Mouse (Mus musculus): ENCODE results near the gene Map3k13.
"Not testable (repeated sequence)": the region's sequence is repeated elsewhere in the genome, so short reads cannot be mapped to it uniquely, and the experiment has no call there.

Map3k13 gene

GRCm38 (mm10) chr16:21793875-21794696 is at the start of gene Map3k13:
TSS of gene Map3k13 (plus strand) at chr16:21794346.
- peak; percentile 97 for DNase-seq

GRCm38 (mm10) chr16:21758447-21758846 is 35.7 kb upstream of the Map3k13 start:
- no peak for DNase-seq

GRCm38 (mm10) chr16:21768255-21768654 is 25.9 kb upstream of the Map3k13 start:
- no peak for DNase-seq

- peak; percentile 27 for DNase-seq
These were observed 24.5 kb upstream of the Map3k13 start for GRCm38 (mm10) chr16:21769667-21770066.

GRCm38 (mm10) chr16:21774725-21775124 is 19.4 kb upstream of the Map3k13 start:
- DNase-seq = no peak

- peak; percentile 26 for DNase-seq
These were observed 15.8 kb upstream of the Map3k13 start for GRCm38 (mm10) chr16:21778293-21778866.

GRCm38 (mm10) chr16:21779149-21779548 is 15.0 kb upstream of the Map3k13 start:
- DNase-seq = no peak

GRCm38 (mm10) chr16:21781277-21781676 is 12.9 kb upstream of the Map3k13 start:
- DNase-seq = no peak

- no peak for DNase-seq
These were observed 12.3 kb upstream of the Map3k13 start for GRCm38 (mm10) chr16:21781895-21782294.

- no peak for DNase-seq
These were observed 11.3 kb upstream of the Map3k13 start for GRCm38 (mm10) chr16:21782807-21783206.

- DNase-seq = no peak
These were observed 9.1 kb upstream of the Map3k13 start for GRCm38 (mm10) chr16:21785000-21785399.

- DNase-seq = no peak
These were observed 7.8 kb upstream of the Map3k13 start for GRCm38 (mm10) chr16:21786317-21786716.

- peak; percentile 64 for DNase-seq
These were observed 6.4 kb upstream of the Map3k13 start, which contains the start of gene Ehhadh for GRCm38 (mm10) chr16:21787516-21788353. TSS of gene Ehhadh (minus strand) at chr16:21787807.

GRCm38 (mm10) chr16:21788581-21788980 is 5.6 kb upstream of the Map3k13 start:
- no peak for DNase-seq

GRCm38 (mm10) chr16:21789180-21789579 is 5.0 kb upstream of the Map3k13 start:
- DNase-seq = no peak

- DNase-seq = no peak
These were observed 3.7 kb upstream of the Map3k13 start for GRCm38 (mm10) chr16:21790469-21790868.

- DNase-seq = no peak
These were observed 2.4 kb upstream of the Map3k13 start for GRCm38 (mm10) chr16:21791779-21792178.

- not testable (repeated sequence) for DNase-seq
These were observed 901 bp upstream of the Map3k13 start for GRCm38 (mm10) chr16:21793080-21793810.

- DNase-seq = no peak
These were observed 525 bp downstream of the Map3k13 start for GRCm38 (mm10) chr16:21794697-21795045.

- DNase-seq = no peak
These were observed 925 bp downstream of the Map3k13 start for GRCm38 (mm10) chr16:21795071-21795470.

GRCm38 (mm10) chr16:21804258-21804657 is 10.1 kb downstream of the Map3k13 start:
- no peak for DNase-seq

GRCm38 (mm10) chr16:21806892-21807291 is 12.7 kb downstream of the Map3k13 start:
- no peak for DNase-seq

- not testable (repeated sequence) for DNase-seq
These were observed 13.6 kb downstream of the Map3k13 start for GRCm38 (mm10) chr16:21807786-21808185.
